Mouse (Mus musculus): ENCODE measurements at regions not wholly inside any gene's neighbourhood (a gene's known extent, or its start where the extent isn't known, plus 50 kb on each side); places are given as distances from the start of the nearest gene placed in this dataset.

DNA sequence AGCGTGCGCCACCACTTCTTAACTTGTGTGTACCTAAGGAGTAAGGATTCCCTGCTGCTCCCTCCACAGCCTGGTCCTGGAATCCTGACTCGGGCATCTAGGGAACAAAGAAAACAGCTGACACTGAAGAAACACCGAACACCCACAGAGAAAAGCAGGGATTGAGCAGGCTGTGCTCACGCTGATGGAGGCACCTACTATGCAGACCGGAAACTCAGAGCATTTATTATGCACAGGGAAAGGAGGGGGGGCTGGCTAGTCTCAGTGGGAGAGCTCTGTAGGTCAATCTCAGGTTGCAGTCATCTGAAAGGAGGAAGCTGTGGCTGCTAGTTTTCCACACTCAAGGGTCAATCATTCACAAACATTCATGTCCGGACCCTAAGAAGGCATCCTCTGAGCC is 300.7 kb upstream of the G2e3 start:
- Histone ChIP-seq H3K27ac (ENCODE audit: control insufficient read depth, low read depth, low read length) (no peak overlapping the region), H3K27me3 (ENCODE audit: control insufficient read depth in 1 of 2, insufficient read depth in 2 of 2, low read length in 2 of 2) (no peaks in the 10 kb centered on the region), H3K9ac (ENCODE audit: control insufficient read depth, low read depth, low read length, poor library complexity, severe bottlenecking) (no peak overlapping the region), H3K36me3 (ENCODE audit: control insufficient read depth in 1 of 2, insufficient read depth in 2 of 2, low read length in 2 of 2) (no peaks in the 10 kb centered on the region), H3K4me1 (ENCODE audit: control insufficient read depth in 1 of 2, insufficient read depth in 2 of 2, low read length in 2 of 2) (no peaks in the 10 kb centered on the region), H3K79me2 (ENCODE audit: control insufficient read depth, insufficient read depth, low read length, poor library complexity) (no peaks in the 10 kb centered on the region), H3K9me3 (replicated peaks; ENCODE audit: insufficient read depth, low read length) (no peaks in the 10 kb centered on the region), H3K4me3 (ENCODE audit: control insufficient read depth in 1 of 2, insufficient read depth in 1 of 2, low read depth in 2 of 2, low read length in 2 of 2) (no peak overlapping the region)
- DNase-seq (ENCODE audit: low read depth, low spot score), result no peak
- no peak for TF ChIP-seq USF2 (IDR thresholded peaks at IDR 0.05; ENCODE audit: borderline replicate concordance in 1 of 2, insufficient read depth in 1 of 2, low read depth in 1 of 2, low read length in 2 of 2)

DNA sequence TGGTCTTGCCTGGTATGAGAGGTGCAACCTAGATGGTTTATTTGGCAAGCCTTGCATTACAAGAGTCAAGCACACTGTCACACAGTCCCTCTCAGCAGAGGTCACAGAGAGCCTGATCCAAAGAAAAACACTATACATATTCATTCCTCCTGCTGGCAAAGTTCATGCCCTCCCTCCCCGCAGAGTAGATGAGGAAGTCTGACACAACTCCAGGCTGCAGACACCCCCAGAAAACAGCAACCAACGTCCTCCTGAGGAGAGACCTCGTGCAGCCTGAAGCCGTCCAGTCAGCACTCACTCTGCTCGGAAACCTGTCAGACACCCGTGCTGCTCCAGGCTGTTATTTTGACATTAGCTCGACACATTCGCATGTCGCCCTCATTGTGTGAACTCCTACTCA is 302.4 kb upstream of the G2e3 start:
- Histone ChIP-seq H3K9ac (ENCODE audit: control insufficient read depth, low read depth, low read length, poor library complexity, severe bottlenecking) (no peak overlapping the region), H3K9me3 (replicated peaks; ENCODE audit: insufficient read depth, low read length) (no peaks in the 10 kb centered on the region), H3K4me3 (ENCODE audit: control insufficient read depth in 1 of 2, insufficient read depth in 1 of 2, low read depth in 2 of 2, low read length in 2 of 2) (no peak overlapping the region), H3K27ac (ENCODE audit: control insufficient read depth, low read depth, low read length) (no peak overlapping the region), H3K27me3 (ENCODE audit: control insufficient read depth in 1 of 2, insufficient read depth in 2 of 2, low read length in 2 of 2) (no peaks in the 10 kb centered on the region), H3K79me2 (ENCODE audit: control insufficient read depth, insufficient read depth, low read length, poor library complexity) (no peaks in the 10 kb centered on the region), H3K36me3 (ENCODE audit: control insufficient read depth in 1 of 2, insufficient read depth in 2 of 2, low read length in 2 of 2) (no peaks in the 10 kb centered on the region), H3K4me1 (ENCODE audit: control insufficient read depth in 1 of 2, insufficient read depth in 2 of 2, low read length in 2 of 2) (no peaks in the 10 kb centered on the region)
- TF ChIP-seq USF2 (IDR thresholded peaks at IDR 0.05; ENCODE audit: borderline replicate concordance in 1 of 2, insufficient read depth in 1 of 2, low read depth in 1 of 2, low read length in 2 of 2), result no peak
- TF ChIP-seq RAD21 (IDR thresholded peaks at IDR 0.05; ENCODE audit: low read depth, low read length), result no peak
- no peak for TF ChIP-seq SIN3A (IDR thresholded peaks at IDR 0.05; ENCODE audit: low read length)
- TF ChIP-seq CHD1 (IDR thresholded peaks at IDR 0.05; ENCODE audit: low read depth, low read length), result no peak
- DNase-seq (ENCODE audit: low read depth, low spot score), result no peak

DNA sequence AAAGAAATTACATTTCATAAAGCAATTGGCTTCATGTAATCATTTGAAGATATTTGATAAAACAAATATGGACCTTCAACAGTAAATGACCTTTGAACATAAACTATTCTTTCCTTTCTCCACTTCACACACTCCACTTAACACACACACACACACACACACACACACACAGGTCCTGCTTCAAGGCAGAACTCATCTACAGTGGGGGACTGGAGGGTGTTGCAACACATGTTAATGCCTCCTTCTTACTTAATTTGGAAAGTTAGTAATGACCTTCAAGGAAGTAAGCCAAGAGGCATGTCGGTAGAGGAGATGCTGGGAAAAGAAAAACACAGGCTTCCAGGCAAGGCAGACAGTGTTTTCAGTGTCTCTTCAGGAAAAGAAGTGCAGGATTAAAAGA is 302.8 kb upstream of the G2e3 start:
- no peaks in the 10 kb centered on the region for H3K36me3 ChIP-seq (ENCODE audit: control insufficient read depth in 1 of 2, insufficient read depth in 2 of 2, low read length in 2 of 2)
- TF ChIP-seq HCFC1 (IDR thresholded peaks at IDR 0.05; ENCODE audit: low read depth, low read length) (no peak), GABPA (IDR thresholded peaks at IDR 0.05; ENCODE audit: low read depth, low read length) (no peak), MAX (IDR thresholded peaks at IDR 0.05; ENCODE audit: low read length) (no peak), SMC3 (IDR thresholded peaks at IDR 0.05; ENCODE audit: low read depth, low read length) (no peak), UBTF (IDR thresholded peaks at IDR 0.05; ENCODE audit: borderline replicate concordance, insufficient read depth, low read depth, low read length) (no peak), TBP (IDR thresholded peaks at IDR 0.05; ENCODE audit: low read depth, low read length) (no peak), POLR2A (IDR thresholded peaks at IDR 0.05; ENCODE audit: control insufficient read depth in 1 of 2, insufficient read depth in 1 of 2, low read depth in 1 of 2, low read length in 2 of 2, poor library complexity in 1 of 2) (no peak), RAD21 (IDR thresholded peaks at IDR 0.05; ENCODE audit: low read depth, low read length) (no peak), MAFK (IDR thresholded peaks at IDR 0.05; ENCODE audit: borderline replicate concordance, low read depth, low read length) (no peak), ELF1 (IDR thresholded peaks at IDR 0.05; ENCODE audit: low read depth, low read length) (no peak)
- no peaks in the 10 kb centered on the region for H3K4me1 ChIP-seq (ENCODE audit: control insufficient read depth in 1 of 2, insufficient read depth in 2 of 2, low read length in 2 of 2)
- H3K9me3 ChIP-seq (replicated peaks; ENCODE audit: insufficient read depth, low read length), result no peaks in the 10 kb centered on the region
- H3K79me2 ChIP-seq (ENCODE audit: control insufficient read depth, insufficient read depth, low read length, poor library complexity), result no peaks in the 10 kb centered on the region
- no peak for DNase-seq (ENCODE audit: low read depth, low spot score)
- no peak overlapping the region for H3K4me3 ChIP-seq (ENCODE audit: control insufficient read depth in 1 of 2, insufficient read depth in 1 of 2, low read depth in 2 of 2, low read length in 2 of 2)
- no peak overlapping the region for H3K9ac ChIP-seq (ENCODE audit: control insufficient read depth, low read depth, low read length, poor library complexity, severe bottlenecking)
- H3K27me3 ChIP-seq (ENCODE audit: control insufficient read depth in 1 of 2, insufficient read depth in 2 of 2, low read length in 2 of 2), result no peaks in the 10 kb centered on the region
- no peak overlapping the region for H3K27ac ChIP-seq (ENCODE audit: control insufficient read depth, low read depth, low read length)

All from MEL (cell line).